In the genomic region with DNA sequence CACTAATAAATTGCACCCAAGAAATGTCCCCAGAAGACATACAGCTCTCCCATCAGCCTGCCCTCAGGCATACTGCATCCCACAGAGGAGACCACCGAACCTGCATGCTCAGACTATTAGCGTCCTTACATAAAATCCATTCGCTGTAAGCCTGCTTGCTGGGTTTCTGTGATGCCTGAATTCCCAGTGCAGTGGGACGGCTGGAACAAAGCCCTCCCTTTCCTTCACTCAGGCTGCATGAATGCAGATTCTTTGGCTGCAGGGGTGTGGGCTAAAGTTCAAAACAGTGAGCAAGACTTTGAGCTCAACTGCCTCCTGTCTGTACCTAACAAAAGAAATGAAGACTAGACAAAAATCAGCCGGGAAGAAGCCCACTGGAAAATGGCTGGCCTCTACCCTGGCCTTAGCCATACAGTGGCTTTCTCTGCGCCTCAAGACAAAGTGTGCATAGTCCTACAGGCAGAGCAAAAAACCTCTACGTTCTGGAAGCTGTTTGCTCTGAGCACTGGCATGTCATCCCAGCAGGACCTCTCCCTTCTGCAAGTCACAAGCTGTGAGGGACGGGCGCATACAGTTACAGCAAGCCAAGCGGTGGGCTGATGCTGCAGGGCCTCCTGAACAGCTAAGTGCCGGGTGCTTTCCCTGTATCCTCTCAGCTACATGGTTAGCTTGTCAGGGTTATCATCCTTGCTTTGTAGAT, we compare ENCODE assay signal across 8 mouse cellular contexts.
DNase-seq lines count a peak whose midpoint lies in the region; ATAC-seq and TF ChIP-seq lines count a peak whose summit lies in the region.
"Had no signal": no experiment of that assay in that cellular context is flagged by ENCODE, and none has a peak within 500 bp of the region (broad histone marks: within the 10 kb centered on the region; RNA-seq: fewer than 3 reads in every experiment).

No protein-coding gene starts in this region.

- no peak overlapping the region for H3K4me2 ChIP-seq in stomach, embryonic 14.5 days (replicated peaks; ENCODE audit: low read depth, low read length)
- no peak overlapping the region for H3K4me2 ChIP-seq in stomach, postnatal 0 days (replicated peaks; ENCODE audit: low read depth)
- H3K4me2 ChIP-seq in forebrain, embryonic 16.5 days (ENCODE audit: low read length): no peak overlapping the region; the same call in 1 of the 2 replicates
- H3K4me2 ChIP-seq: embryonic facial prominence, embryonic 15.5 days had no signal

- no peak for DNase-seq in stomach, postnatal 0 days (ENCODE audit: low spot score)
- DNase-seq in kidney, postnatal 36 days: peak; percentile 61 to 63
- DNase-seq in layer of hippocampus, postnatal 14 days (ENCODE audit: low spot score in 2 of 2): no peak
- no peak for DNase-seq in gastrocnemius, postnatal 14 days
- no peak for DNase-seq in right cerebral cortex, adult 18-20 months

- no peak overlapping the region for H3K9ac ChIP-seq in stomach, embryonic 14.5 days (replicated peaks; ENCODE audit: low read depth, low read length)
- H3K9ac ChIP-seq in stomach, postnatal 0 days (ENCODE audit: low read length): no peak overlapping the region
- no peak overlapping the region for H3K9ac ChIP-seq in forebrain, embryonic 16.5 days (replicated peaks; ENCODE audit: low read depth, low read length)
- H3K9ac ChIP-seq: embryonic facial prominence, embryonic 15.5 days had no signal

- no peak; the same call in 1 of the 2 replicates for ATAC-seq in stomach, embryonic 14.5 days (ENCODE audit: insufficient number of reproducible peaks, insufficient read depth, low FRiP score, low read depth)
- ATAC-seq in stomach, postnatal 0 days (ENCODE audit: low FRiP score, low TSS enrichment): no peak
- peak; percentile 23; the same call in 1 of the 2 replicates for ATAC-seq in forebrain, embryonic 16.5 days

- peak overlapping the region; percentile 21; the same call in 1 of the 2 replicates for H3K27ac ChIP-seq in stomach, embryonic 14.5 days (ENCODE audit: low read length)
- H3K27ac ChIP-seq in stomach, postnatal 0 days (replicated peaks): no peak overlapping the region
- peak overlapping the region; percentile 34 for H3K27ac ChIP-seq in forebrain, embryonic 16.5 days (ENCODE audit: low read length)
- H3K27ac ChIP-seq: embryonic facial prominence, embryonic 15.5 days had no signal

- H3K4me3 ChIP-seq in stomach, embryonic 14.5 days (ENCODE audit: low read depth, low read length): no peak overlapping the region
- no peak overlapping the region for H3K4me3 ChIP-seq in stomach, postnatal 0 days (ENCODE audit: low read depth, low read length)
- H3K4me3 ChIP-seq in forebrain, embryonic 16.5 days (replicated peaks; ENCODE audit: low read length): no peak overlapping the region
- H3K4me3 ChIP-seq: embryonic facial prominence, embryonic 15.5 days had no signal

- TF ChIP-seq EP300 in stomach, postnatal 0 days (optimal IDR thresholded peaks at IDR 0.05): no peak

- H3K9me3 ChIP-seq in stomach, embryonic 14.5 days (ENCODE audit: control insufficient read depth, low read depth, low read length): no peaks in the 10 kb centered on the region
- H3K9me3 ChIP-seq in stomach, postnatal 0 days (ENCODE audit: control insufficient read depth, low read length): no peaks in the 10 kb centered on the region
- H3K9me3 ChIP-seq in forebrain, embryonic 16.5 days (ENCODE audit: control insufficient read depth, low read length): no peaks in the 10 kb centered on the region
- H3K9me3 ChIP-seq: embryonic facial prominence, embryonic 15.5 days had no signal

- H3K4me1 ChIP-seq in stomach, embryonic 14.5 days (ENCODE audit: control insufficient read depth, insufficient read depth, low read length): peaks cover 13% of the 10 kb centered on the region; the same call in 1 of the 2 replicates
- no peaks in the 10 kb centered on the region for H3K4me1 ChIP-seq in stomach, postnatal 0 days (replicated peaks; ENCODE audit: control insufficient read depth, insufficient read depth)
- H3K4me1 ChIP-seq in forebrain, embryonic 16.5 days (replicated peaks; ENCODE audit: control insufficient read depth, insufficient read depth, low read length): peaks cover 25% of the 10 kb centered on the region

- H3K27me3 ChIP-seq in stomach, embryonic 14.5 days (ENCODE audit: control insufficient read depth, insufficient read depth, low read length): no peaks in the 10 kb centered on the region
- no peaks in the 10 kb centered on the region for H3K27me3 ChIP-seq in stomach, postnatal 0 days (ENCODE audit: control insufficient read depth, insufficient read depth, low read length)
- H3K27me3 ChIP-seq in forebrain, embryonic 16.5 days (replicated peaks; ENCODE audit: control insufficient read depth, insufficient read depth, low read length): no peaks in the 10 kb centered on the region
- H3K27me3 ChIP-seq: embryonic facial prominence, embryonic 15.5 days had no signal

- no peaks in the 10 kb centered on the region for H3K36me3 ChIP-seq in stomach, embryonic 14.5 days (ENCODE audit: control insufficient read depth, insufficient read depth, low read length)
- no peaks in the 10 kb centered on the region for H3K36me3 ChIP-seq in stomach, postnatal 0 days (ENCODE audit: control insufficient read depth, insufficient read depth, low read length)
- no peaks in the 10 kb centered on the region for H3K36me3 ChIP-seq in forebrain, embryonic 16.5 days (ENCODE audit: control insufficient read depth, insufficient read depth)
- H3K36me3 ChIP-seq: embryonic facial prominence, embryonic 15.5 days had no signal

- no peak for TF ChIP-seq CTCF in stomach, postnatal 0 days (IDR thresholded peaks at IDR 0.05; ENCODE audit: low read depth)

- 41% methylated on average over 11 of the region's 11 CpGs for WGBS in stomach, embryonic 14.5 days
- WGBS in stomach, postnatal 0 days: 52% methylated on average over 11 of the region's 11 CpGs
- 10% methylated on average over 11 of the region's 11 CpGs for WGBS in forebrain, embryonic 16.5 days

- intact Hi-C loops in gastrocnemius, postnatal 14 days (cut with DNase I; ENCODE audit: low total_unique reads): no loop called here

Comparison
In these comparisons a context has a peak if more than half of its experiments do, and no peak if none do; other contexts are left out.
1. DNase-seq: peak in kidney, postnatal 36 days (2 of 2); none in stomach, postnatal 0 days (single experiment), layer of hippocampus, postnatal 14 days (0 of 2), gastrocnemius, postnatal 14 days (single experiment) and right cerebral cortex, adult 18-20 months (single experiment).